Mouse (Mus musculus): ENCODE measurements at regions not wholly inside any gene's neighbourhood (a gene's known extent, or its start where the extent isn't known, plus 50 kb on each side); places are given as distances from the start of the nearest gene placed in this dataset.

GRCm38 (mm10) chr10:96236777-96237373, 100.5 kb downstream of the Gm5426 start:
- ATAC-seq (replicated peaks in 1 of 2; ENCODE audit: insufficient read depth in 1 of 2, low FRiP score in 2 of 2, low TSS enrichment in 1 of 2, low read depth in 1 of 2, poor library complexity in 2 of 2, severe bottlenecking in 2 of 2) = no peak

- no peak for ATAC-seq (replicated peaks in 1 of 2; ENCODE audit: insufficient read depth in 1 of 2, low FRiP score in 2 of 2, low TSS enrichment in 1 of 2, low read depth in 1 of 2, poor library complexity in 2 of 2, severe bottlenecking in 2 of 2)
Measured at GRCm38 (mm10) chr10:96237572-96238130, 101.2 kb downstream of the Gm5426 start.

DNA sequence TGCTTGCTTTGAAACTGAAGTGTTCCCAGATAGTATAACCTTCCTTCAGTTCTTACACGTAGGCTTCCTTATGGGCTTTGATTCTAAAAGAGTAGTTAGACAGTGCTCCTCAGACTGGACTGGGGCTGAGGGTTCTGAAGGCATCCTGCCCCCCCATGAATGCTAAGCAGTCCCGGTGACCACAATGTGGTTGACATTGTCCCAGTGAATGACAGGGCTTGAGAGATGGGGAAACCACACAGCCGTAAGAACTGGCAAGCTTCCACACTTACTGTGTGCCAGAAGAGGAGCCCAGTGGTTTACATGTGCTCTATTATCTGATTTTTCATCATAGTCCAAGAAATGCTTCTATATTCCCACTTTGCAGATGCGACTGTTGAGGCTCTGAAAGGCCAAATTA, 101.8 kb downstream of the Gm5426 start:
- ATAC-seq (replicated peaks in 1 of 2; ENCODE audit: insufficient read depth in 1 of 2, low FRiP score in 2 of 2, low TSS enrichment in 1 of 2, low read depth in 1 of 2, poor library complexity in 2 of 2, severe bottlenecking in 2 of 2) = peak; percentile 90 to 93

GRCm38 (mm10) chr10:96238850-96239249, 102.4 kb downstream of the Gm5426 start:
- peak; percentile 25 to 47 for ATAC-seq (replicated peaks in 1 of 2; ENCODE audit: insufficient read depth in 1 of 2, low FRiP score in 2 of 2, low TSS enrichment in 1 of 2, low read depth in 1 of 2, poor library complexity in 2 of 2, severe bottlenecking in 2 of 2)

GRCm38 (mm10) chr10:96240591-96240990, 104.2 kb downstream of the Gm5426 start:
- no peak for ATAC-seq (replicated peaks in 1 of 2; ENCODE audit: insufficient read depth in 1 of 2, low FRiP score in 2 of 2, low TSS enrichment in 1 of 2, low read depth in 1 of 2, poor library complexity in 2 of 2, severe bottlenecking in 2 of 2)

- no peak for ATAC-seq (replicated peaks in 1 of 2; ENCODE audit: insufficient read depth in 1 of 2, low FRiP score in 2 of 2, low TSS enrichment in 1 of 2, low read depth in 1 of 2, poor library complexity in 2 of 2, severe bottlenecking in 2 of 2)
Measured at GRCm38 (mm10) chr10:96253671-96254070, 117.3 kb downstream of the Gm5426 start.

DNA sequence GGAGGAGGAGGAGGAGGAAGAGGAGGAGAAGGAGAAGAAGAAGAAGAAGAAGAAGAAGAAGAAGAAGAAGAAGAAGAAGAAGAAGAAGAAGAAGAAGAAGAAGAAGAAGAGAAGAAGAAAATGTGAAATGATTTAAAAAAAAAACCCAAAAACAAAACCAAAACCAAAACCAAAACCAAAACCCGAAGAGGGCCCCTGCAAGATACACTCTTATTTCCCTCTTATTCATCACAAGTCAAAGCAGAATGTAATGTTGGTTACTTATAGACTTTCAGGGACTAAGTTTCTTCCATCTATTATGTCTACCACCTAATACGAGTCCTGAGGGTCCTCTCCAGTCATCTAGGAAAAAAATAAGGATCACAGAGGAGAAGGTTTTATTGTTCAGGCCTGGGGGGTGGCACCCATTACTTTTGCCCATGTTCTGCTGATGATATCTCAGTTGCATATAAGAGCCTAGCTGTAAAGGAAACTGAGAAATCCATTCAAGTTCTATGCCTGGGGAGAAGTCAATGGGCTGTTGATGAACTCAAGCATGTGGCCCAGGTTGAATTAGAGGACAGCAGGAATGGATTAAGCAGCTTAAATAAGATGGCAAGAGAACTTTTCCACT, 118.0 kb downstream of the Gm5426 start:
- no peak for ATAC-seq (replicated peaks in 1 of 2; ENCODE audit: insufficient read depth in 1 of 2, low FRiP score in 2 of 2, low TSS enrichment in 1 of 2, low read depth in 1 of 2, poor library complexity in 2 of 2, severe bottlenecking in 2 of 2)

GRCm38 (mm10) chr10:96257935-96258334, 121.5 kb downstream of the Gm5426 start:
- no peak for ATAC-seq (replicated peaks in 1 of 2; ENCODE audit: insufficient read depth in 1 of 2, low FRiP score in 2 of 2, low TSS enrichment in 1 of 2, low read depth in 1 of 2, poor library complexity in 2 of 2, severe bottlenecking in 2 of 2)

- no peak for ATAC-seq (replicated peaks in 1 of 2; ENCODE audit: insufficient read depth in 1 of 2, low FRiP score in 2 of 2, low TSS enrichment in 1 of 2, low read depth in 1 of 2, poor library complexity in 2 of 2, severe bottlenecking in 2 of 2)
Measured at GRCm38 (mm10) chr10:96259242-96259641, 122.8 kb downstream of the Gm5426 start.

GRCm38 (mm10) chr10:96259648-96260047, 123.2 kb downstream of the Gm5426 start:
- no peak for ATAC-seq (replicated peaks in 1 of 2; ENCODE audit: insufficient read depth in 1 of 2, low FRiP score in 2 of 2, low TSS enrichment in 1 of 2, low read depth in 1 of 2, poor library complexity in 2 of 2, severe bottlenecking in 2 of 2)

- ATAC-seq (replicated peaks in 1 of 2; ENCODE audit: insufficient read depth in 1 of 2, low FRiP score in 2 of 2, low TSS enrichment in 1 of 2, low read depth in 1 of 2, poor library complexity in 2 of 2, severe bottlenecking in 2 of 2) = no peak
Measured at GRCm38 (mm10) chr10:96263544-96263943, 127.1 kb downstream of the Gm5426 start.

GRCm38 (mm10) chr10:96264433-96264832, 128.0 kb downstream of the Gm5426 start:
- no peak for ATAC-seq (replicated peaks in 1 of 2; ENCODE audit: insufficient read depth in 1 of 2, low FRiP score in 2 of 2, low TSS enrichment in 1 of 2, low read depth in 1 of 2, poor library complexity in 2 of 2, severe bottlenecking in 2 of 2)

GRCm38 (mm10) chr10:96264866-96265265, 128.5 kb downstream of the Gm5426 start:
- ATAC-seq (replicated peaks in 1 of 2; ENCODE audit: insufficient read depth in 1 of 2, low FRiP score in 2 of 2, low TSS enrichment in 1 of 2, low read depth in 1 of 2, poor library complexity in 2 of 2, severe bottlenecking in 2 of 2) = no peak

GRCm38 (mm10) chr10:96266100-96266735, 129.8 kb downstream of the Gm5426 start:
- no peak for ATAC-seq (replicated peaks in 1 of 2; ENCODE audit: insufficient read depth in 1 of 2, low FRiP score in 2 of 2, low TSS enrichment in 1 of 2, low read depth in 1 of 2, poor library complexity in 2 of 2, severe bottlenecking in 2 of 2)

- no peak for ATAC-seq (replicated peaks in 1 of 2; ENCODE audit: insufficient read depth in 1 of 2, low FRiP score in 2 of 2, low TSS enrichment in 1 of 2, low read depth in 1 of 2, poor library complexity in 2 of 2, severe bottlenecking in 2 of 2)
Measured at GRCm38 (mm10) chr10:96267603-96268002, 131.2 kb downstream of the Gm5426 start.

DNA sequence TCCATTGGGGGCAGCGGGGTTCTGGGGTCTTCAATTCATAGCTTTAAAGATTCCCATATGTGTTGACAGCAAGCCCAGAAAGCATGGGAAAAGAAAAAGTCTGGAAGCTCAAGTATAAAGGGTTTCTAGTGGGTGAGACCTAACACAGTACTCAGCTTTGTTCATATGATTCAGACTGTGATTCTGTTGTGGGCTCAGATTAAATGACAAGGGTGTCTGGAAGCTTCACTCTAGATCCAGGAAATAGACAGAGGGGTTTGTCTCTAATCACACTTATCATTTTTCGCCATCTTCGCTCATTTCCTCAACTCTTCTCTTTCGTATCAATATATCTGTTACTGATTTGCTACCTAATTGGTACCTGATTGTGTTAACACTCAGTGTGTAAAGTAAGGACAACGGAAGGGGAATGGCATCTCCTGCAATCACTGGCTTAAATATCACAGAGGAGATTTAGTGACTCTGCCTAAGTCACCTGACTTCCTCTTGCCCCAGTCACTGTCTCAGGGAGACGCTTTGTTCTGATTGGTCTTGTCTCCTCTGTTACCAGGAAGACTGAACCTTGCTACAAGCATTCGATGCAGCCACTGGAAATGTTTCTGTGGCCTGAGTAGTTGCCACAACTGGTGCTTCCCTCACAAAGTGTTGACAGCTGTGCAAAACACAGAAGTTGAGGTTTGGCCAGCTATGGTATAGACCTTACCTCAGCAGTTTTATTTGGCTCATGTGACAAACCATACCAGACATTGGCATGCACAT, 137.4 kb downstream of the Gm5426 start:
- ATAC-seq (replicated peaks in 1 of 2; ENCODE audit: insufficient read depth in 1 of 2, low FRiP score in 2 of 2, low TSS enrichment in 1 of 2, low read depth in 1 of 2, poor library complexity in 2 of 2, severe bottlenecking in 2 of 2) = peak; percentile 99

- no peak for ATAC-seq (replicated peaks in 1 of 2; ENCODE audit: insufficient read depth in 1 of 2, low FRiP score in 2 of 2, low TSS enrichment in 1 of 2, low read depth in 1 of 2, poor library complexity in 2 of 2, severe bottlenecking in 2 of 2)
Measured at GRCm38 (mm10) chr10:96280149-96280548, 143.7 kb downstream of the Gm5426 start.

Measured in hematopoietic stem cell, adult 5-6 weeks (primary cell).